Mouse (Mus musculus) frontal cortex, postnatal 36 days (tissue): ENCODE data around the gene Pwp2.
"Not testable (repeated sequence)": the region's sequence is repeated elsewhere in the genome, so short reads cannot be mapped to it uniquely, and the experiment has no call there.

Experiments used
- DNase-seq, 2 experiments: peaks; one replicate each; pipeline ENCODE4 v3.0.0; 2022; ENCODE audit warnings: low spot score in 2 of 2

Gene Pwp2

GRCm38 (mm10) chr10:78140843-78141242 lies 44.1 kb downstream of the Pwp2 start:
- no peak for DNase-seq

GRCm38 (mm10) chr10:78140251-78140600 lies 44.7 kb downstream of the Pwp2 start:
- DNase-seq, result no peak

DNA sequence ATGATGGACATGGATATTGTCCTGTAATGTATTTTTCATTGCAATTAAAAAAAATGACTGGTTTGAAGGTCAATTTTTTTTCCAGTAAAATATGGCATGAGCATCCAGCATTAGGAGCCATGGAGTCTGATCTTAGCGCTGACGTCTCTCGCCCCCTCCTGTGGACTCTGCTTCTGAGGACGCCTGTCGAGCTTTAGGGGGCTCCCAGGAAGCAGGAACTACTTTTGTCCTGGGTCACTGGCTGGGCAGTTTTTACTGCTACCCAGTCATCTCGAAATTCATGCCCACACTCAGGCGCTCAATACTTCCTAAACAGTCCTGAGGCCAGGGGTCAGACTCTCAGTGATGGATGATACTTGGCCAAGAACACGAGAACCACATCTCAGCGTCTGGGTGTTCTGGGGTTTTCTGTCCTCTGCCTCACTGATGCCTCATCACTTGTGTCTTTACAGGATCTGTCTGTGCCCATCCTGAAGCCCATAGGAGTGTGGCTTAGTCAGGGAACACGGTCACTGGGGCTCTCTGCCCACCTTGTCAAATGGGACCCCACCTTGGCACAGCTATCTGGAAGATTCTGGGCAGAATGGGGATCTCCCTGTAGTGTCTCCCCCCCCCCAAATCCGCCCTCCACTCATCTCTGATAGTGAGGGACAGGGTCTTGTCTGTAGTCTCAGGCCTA lies 45.2 kb downstream of the Pwp2 start:
- no peak for DNase-seq

DNA sequence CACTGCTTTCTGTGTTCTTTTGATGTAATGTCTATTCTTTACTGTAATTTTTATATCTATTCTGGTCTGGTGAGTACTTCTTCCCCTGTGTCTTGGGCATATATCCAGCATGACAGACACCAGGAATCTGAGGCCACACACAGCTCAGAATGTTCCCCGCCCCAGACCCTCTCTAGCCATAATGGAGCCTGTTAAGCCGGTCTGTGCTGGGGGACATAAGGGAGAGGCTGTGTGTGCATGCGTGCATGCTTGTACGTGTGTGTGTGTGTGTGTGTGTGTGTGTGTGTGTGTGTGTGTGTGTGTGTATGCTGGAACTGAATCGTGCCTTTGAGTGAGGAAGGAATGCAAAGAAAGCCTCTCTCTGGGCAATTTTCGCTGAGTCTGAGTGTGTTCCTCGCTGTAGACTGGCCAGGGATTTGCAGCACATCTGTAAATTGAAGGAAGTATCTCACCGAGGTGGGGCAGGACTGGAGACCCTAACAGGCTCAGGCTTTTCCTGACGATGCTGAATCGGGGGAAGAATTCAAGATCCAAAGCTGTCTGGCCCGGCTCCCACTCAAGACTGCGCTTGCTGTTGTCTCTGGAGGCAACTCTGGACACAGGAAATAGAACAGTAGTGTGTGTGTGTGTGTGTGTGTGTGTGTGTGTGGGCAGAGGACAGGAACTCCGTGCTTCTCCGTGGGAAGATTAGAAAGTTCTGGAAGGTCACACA lies 46.0 kb downstream of the Pwp2 start:
- DNase-seq, result no peak

DNA sequence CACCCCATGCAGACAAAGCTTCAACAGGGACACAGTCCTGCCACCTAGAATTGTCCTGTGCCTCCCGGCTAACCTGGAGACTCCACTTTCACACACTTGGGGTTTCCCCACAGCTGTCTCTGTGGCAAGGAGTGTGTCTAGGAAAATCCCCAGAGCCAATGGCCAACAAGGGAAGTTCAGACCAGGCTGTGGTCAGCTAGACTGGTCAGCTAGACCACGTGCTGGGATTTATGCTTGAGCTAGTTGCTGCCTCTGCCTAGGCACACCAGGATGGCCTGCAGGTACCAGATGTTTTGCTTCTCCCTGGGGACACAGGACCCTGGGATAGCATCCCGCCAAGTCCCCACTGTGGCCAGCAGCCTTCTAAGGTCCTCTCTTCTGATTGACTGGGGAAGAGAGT lies 47.8 kb downstream of the Pwp2 start:
- DNase-seq, result no peak

DNA sequence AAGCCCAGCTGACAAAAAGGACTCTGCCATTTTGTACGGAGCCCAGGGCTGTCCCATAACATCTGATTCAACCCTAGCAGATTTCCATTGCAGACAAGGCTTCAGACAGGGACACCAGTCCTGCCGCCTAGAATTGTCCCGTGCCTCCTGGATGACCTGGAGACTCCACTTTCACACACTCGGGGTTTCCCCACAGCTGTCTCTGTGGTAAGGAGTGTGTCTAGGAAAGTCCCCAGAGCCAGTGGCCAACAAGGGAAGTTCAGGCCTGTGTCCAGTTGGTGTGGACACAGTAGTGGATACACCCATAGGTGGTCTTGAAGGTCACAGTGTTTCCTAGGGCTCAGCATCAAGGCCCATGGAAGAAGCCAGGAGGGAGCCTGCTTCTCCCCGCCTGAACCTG lies 49.0 kb downstream of the Pwp2 start:
- no peak for DNase-seq

- no peak for DNase-seq
These were observed 49.8 kb downstream of the Pwp2 start for GRCm38 (mm10) chr10:78134975-78135798.

GRCm38 (mm10) chr10:78134400-78134799 lies 50.5 kb downstream of the Pwp2 start:
- DNase-seq, result no peak

DNA sequence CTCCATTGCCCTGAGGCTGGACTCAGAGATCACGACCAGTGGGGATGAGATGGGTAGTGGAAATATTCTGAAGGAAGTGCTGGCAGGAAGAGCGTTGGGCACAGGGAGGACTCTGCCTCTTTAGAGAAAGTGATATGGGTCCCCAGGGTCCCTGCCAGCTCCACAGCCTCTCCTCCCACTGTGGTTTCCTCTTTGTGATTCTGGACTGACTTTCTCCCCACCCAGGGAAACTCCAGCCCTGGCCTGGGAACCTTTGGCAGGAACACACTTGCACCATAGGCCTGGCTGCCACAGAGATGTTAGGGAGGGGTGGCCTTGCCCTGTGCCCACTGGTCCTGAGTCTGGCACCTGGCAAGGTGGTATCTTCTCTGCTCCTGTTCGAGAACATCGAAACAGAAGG lies 55.0 kb downstream of the Pwp2 start:
- DNase-seq, result no peak

DNA sequence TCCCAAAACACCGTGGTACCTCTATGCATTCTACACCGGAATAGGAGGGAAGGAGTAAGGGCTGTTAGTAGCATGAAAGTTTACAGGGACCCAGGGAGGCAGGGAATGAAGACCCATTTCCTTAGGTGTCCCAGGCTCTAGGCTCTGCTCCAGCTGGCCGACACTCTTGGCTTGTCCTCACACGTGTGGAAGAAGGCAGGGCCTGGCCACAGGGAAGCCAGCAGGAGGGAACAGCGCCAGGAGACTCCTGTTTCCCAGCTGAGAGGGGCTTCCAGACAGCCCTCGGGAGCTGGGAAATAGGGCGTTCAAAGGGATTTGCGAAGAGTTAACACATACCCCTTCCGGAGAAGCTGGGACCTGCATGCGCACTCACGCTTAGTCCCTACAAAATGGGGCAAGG lies 55.5 kb downstream of the Pwp2 start:
- DNase-seq, result no peak

DNA sequence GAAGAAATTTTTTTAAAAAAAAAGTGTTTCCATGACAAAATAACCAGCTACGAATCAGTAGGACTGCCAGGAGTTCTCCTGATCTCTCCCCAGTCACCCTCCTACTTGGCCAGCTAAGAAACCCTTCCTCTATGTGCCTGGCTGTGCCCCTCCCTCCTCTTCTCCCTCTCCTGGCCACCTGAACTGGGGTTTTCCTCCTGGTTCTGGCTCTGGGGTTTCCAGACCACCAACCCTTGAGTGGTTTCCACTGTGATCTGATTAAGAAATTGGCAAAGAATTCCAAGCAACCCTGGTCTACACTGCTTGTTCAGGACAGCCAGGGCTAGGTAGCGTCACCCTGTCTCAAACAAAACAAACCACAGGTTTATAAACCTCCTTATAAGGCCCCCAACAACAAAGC lies 56.3 kb downstream of the Pwp2 start:
- DNase-seq, result no peak

DNA sequence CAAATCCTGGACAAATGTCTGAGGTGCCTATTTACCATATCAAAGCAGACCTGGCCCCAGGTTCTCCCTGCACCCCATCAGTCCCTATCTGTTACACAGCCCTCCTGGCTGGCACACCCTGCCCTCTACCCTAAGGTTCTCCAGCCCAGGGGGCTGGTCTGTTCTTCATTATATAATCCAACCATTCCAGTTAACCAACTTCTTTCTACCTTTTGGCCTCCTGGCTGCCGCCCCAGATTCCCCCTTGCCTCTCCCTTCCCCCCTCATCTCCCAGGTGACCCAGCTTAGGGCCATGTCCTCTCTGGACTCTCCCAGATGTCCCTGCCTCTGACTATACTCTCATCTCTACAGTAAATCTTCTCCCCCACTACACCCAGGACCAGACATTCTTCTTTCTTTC lies 57.0 kb downstream of the Pwp2 start:
- no peak for DNase-seq

DNA sequence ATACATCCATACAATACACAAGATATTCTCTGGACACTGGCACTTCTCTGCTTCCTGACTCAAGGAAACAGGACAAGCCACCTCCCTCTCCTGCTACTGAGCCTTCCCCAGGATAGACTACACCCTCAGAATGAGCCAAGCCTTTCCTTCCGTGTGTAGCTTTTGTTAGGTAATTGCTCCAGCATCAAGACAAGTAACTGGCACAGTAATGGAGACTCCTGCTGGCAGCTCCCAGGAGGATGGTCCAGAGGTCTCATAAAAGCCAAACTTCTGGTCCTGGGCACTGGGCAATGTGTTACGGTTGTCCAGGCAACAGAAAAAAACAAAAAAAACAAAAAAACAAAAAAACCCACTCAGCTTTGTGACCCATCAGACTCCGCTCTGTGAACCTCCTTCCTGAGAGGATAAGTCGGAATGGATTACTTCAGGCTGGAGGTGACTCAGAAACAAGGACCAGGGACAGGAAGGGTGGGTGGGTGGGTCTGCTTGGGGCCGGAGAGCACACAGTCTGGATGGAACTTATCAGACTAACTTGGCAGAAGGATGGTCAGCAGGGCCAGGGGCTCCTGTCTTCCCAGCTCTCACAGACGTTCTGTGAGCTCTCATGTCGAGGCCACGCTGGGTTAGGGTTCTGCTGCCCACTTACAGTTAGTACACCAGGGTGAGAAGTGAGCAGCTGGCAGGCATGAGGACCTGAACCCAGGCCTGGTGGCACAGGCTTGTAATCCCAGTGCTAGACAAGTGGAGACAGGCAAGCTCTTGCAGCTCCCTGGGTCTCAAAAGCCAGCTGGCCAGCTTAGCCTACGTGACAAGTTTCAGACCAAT lies 57.7 kb downstream of the Pwp2 start:
- DNase-seq, result no peak

DNA sequence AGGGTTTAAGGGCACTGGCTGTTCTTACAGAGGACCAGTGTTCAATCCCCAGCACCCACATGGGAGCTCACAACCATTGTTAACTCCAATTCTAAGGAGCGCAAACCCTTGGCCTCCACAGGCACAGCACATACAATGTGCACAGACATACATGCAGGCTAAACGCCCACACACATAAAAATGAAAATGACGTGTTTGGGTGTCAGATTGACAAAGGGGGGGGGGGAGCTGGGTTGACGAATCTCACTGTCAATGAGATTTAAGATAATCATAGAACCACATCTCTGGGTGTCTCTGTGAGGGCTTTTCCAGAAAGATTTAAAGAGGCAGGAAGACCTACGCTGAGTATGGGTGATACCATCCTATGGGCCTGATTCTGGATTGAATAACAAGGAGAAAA lies 58.6 kb downstream of the Pwp2 start:
- DNase-seq, result no peak

- DNase-seq, result not testable (repeated sequence)
These were observed 59.9 kb downstream of the Pwp2 start for GRCm38 (mm10) chr10:78125061-78125460.

GRCm38 (mm10) chr10:78124137-78124536 lies 60.8 kb downstream of the Pwp2 start:
- DNase-seq, result not testable (repeated sequence)
